Mouse (Mus musculus) lung, embryonic 14.5 days (tissue): ENCODE measurements at regions not wholly inside any gene's neighbourhood (a gene's known extent, or its start where the extent isn't known, plus 50 kb on each side); places are given as distances from the start of the nearest gene placed in this dataset.

Experiments
- ATAC-seq: fragments of 200-750 bp; cut with Nextera tagmentation; 2 replicates; pipeline ENCODE4 v1.8.0; 2017; ENCODE audit warnings: mild to moderate bottlenecking, moderate TSS enrichment, moderate library complexity; ENCODE audit not compliant: insufficient read depth
- DNase-seq: peaks from one replicate; pipeline ENCODE4 v3.0.0-alpha.2; 2015
- H3K27ac ChIP-seq: fragments of 300-500 bp; sonication (generic); 2 replicates; pipeline ENCODE4 v1.5.1; 2014; ENCODE audit warnings: low read depth, mild to moderate bottlenecking, moderate library complexity
- H3K27me3 ChIP-seq: fragments of 300-500 bp; sonication (generic); 2 replicates; pipeline ENCODE4 v1.6.1; 2014; ENCODE audit warnings: low read length, control low read depth; ENCODE audit not compliant: insufficient read depth
- H3K36me3 ChIP-seq: fragments of 300-500 bp; sonication (generic); 2 replicates; pipeline ENCODE4 v1.6.1; 2014; ENCODE audit warnings: control low read depth; ENCODE audit not compliant: insufficient read depth
- H3K4me1 ChIP-seq: fragments of 300-500 bp; sonication (generic); 2 replicates; pipeline ENCODE4 v1.6.1; 2014; ENCODE audit warnings: antibody characterized with exemption, control low read depth; ENCODE audit not compliant: insufficient read depth
- H3K4me2 ChIP-seq: fragments of 300-500 bp; sonication (generic); 2 replicates; pipeline ENCODE4 v1.6.1; 2014; ENCODE audit warnings: mild to moderate bottlenecking
- H3K4me3 ChIP-seq: fragments of 300-500 bp; sonication (generic); 2 replicates; pipeline ENCODE4 v1.5.1; 2014; ENCODE audit warnings: low read depth, low read length
- H3K9ac ChIP-seq: fragments of 300-500 bp; sonication (generic); 2 replicates; pipeline ENCODE4 v1.6.1; 2014
- H3K9me3 ChIP-seq: fragments of 300-500 bp; sonication (generic); 2 replicates; pipeline ENCODE4 v1.6.1; 2016; ENCODE audit warnings: low read depth, low read length, control low read depth
- CTCF ChIP-seq: IDR thresholded peaks from 2 replicates; pipeline ENCODE4 v1.5.1; 2016; ENCODE audit warnings: antibody characterized with exemption, low read depth
- WGBS: fragments of 180-500 bp; shearing (Covaris S2); extraction: QIAGEN DNeasy Blood & Tissue Kit; methylation state at CpG from one replicate; pipeline ENCODE4 v1.1.7; 2014; 5-methylcytosine and 5-hydroxymethylcytosine counted together

- H3K27ac ChIP-seq, result no peak overlapping the region
- H3K27me3 ChIP-seq, result no peaks in the 10 kb centered on the region
- H3K9ac ChIP-seq, result no peak overlapping the region
- WGBS, result 60% methylated on average over 9 of the region's 9 CpGs
- no peak for TF ChIP-seq CTCF
- no peak for DNase-seq
- no peaks in the 10 kb centered on the region for H3K9me3 ChIP-seq
- ATAC-seq, result no peak
- H3K4me2 ChIP-seq, result no peak overlapping the region
- H3K36me3 ChIP-seq, result no peaks in the 10 kb centered on the region
- no peak overlapping the region for H3K4me3 ChIP-seq
- H3K4me1 ChIP-seq, result no peaks in the 10 kb centered on the region
Measured at GRCm38 (mm10) chr9:74530748-74531147, 331.0 kb upstream of the Onecut1 start.

DNA sequence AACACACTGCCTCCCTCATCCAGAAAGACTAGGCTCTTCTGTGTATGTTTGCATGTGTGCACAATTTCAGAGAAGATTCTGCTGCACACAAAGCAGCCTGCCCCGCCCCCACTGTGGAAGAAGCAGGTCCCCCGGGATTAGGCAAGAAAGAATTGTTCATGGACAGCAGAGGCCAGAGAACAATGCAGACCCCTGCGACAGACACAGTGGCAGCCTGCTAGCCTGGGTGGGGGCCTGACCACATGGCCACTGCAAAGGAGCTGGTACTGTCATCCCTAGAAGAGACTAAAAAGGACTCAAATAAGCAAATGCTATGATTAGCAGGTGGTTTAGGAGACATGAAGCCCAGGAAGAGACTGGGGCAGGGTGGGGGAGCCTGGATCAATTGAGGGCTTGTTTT is 329.7 kb upstream of the Onecut1 start:
- Histone ChIP-seq H3K9me3 (no peaks in the 10 kb centered on the region), H3K4me2 (no peak overlapping the region), H3K27ac (no peak overlapping the region), H3K9ac (no peak overlapping the region), H3K4me1 (no peaks in the 10 kb centered on the region), H3K4me3 (no peak overlapping the region), H3K36me3 (no peaks in the 10 kb centered on the region), H3K27me3 (no peaks in the 10 kb centered on the region)
- DNase-seq (no peak), ATAC-seq (no peak)
- 62% methylated on average over 3 of the region's 3 CpGs for WGBS
- no peak for TF ChIP-seq CTCF

DNA sequence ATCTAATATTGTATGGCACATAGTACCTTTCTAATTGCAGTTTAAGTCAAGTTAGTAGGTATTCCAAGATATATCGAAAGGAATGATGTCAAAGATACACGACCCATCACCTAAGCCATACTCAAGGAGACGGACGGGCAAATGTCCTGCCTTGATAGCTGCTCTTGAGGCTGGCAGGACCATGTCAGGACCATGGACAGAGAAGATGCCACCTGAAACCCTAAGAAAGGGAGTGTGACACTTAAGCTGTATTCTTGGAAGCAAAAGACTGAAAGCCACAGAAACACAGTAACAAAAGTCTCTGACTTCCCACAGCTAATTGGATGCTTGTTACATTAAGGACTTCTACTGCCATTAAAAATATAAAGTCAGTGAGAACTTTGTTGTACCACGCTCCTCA is 326.7 kb upstream of the Onecut1 start:
- H3K27ac ChIP-seq, result no peak overlapping the region
- H3K4me1 ChIP-seq, result no peaks in the 10 kb centered on the region
- no peaks in the 10 kb centered on the region for H3K9me3 ChIP-seq
- H3K36me3 ChIP-seq, result no peaks in the 10 kb centered on the region
- H3K4me3 ChIP-seq, result no peak overlapping the region
- TF ChIP-seq CTCF, result no peak
- H3K27me3 ChIP-seq, result no peaks in the 10 kb centered on the region
- 60% methylated on average over 5 of the region's 5 CpGs for WGBS
- ATAC-seq (no peak), DNase-seq (peak; percentile 67)
- H3K9ac ChIP-seq, result no peak overlapping the region
- H3K4me2 ChIP-seq, result no peak overlapping the region

DNA sequence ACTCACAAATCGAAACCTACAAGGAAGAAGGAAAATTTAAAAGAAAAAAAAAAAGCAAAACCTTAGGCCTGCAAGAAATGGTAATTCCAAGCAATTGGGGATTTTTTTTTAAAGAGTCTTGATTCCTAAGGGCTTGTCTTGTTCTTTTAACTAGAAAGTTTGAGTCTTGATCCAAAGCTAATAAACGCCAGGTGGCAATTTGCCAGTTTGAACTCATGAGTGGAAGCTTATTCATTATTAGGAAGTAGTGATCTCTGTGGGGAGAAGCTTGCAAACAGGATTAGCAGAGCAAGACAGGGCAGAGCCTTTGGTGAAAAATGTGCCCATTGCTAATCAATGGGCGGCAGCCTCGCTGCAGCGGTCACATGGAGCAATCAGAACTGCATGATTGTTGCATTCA is 305.6 kb upstream of the Onecut1 start:
- ATAC-seq, result no peak
- WGBS, result 77% methylated on average over 5 of the region's 5 CpGs
- H3K4me3 ChIP-seq, result no peak overlapping the region
- no peaks in the 10 kb centered on the region for H3K36me3 ChIP-seq
- H3K4me1 ChIP-seq, result no peaks in the 10 kb centered on the region
- DNase-seq, result peak; percentile 35
- H3K27ac ChIP-seq, result no peak overlapping the region
- TF ChIP-seq CTCF, result no peak
- H3K9ac ChIP-seq, result no peak overlapping the region
- no peaks in the 10 kb centered on the region for H3K27me3 ChIP-seq
- H3K4me2 ChIP-seq, result no peak overlapping the region
- no peaks in the 10 kb centered on the region for H3K9me3 ChIP-seq

DNA sequence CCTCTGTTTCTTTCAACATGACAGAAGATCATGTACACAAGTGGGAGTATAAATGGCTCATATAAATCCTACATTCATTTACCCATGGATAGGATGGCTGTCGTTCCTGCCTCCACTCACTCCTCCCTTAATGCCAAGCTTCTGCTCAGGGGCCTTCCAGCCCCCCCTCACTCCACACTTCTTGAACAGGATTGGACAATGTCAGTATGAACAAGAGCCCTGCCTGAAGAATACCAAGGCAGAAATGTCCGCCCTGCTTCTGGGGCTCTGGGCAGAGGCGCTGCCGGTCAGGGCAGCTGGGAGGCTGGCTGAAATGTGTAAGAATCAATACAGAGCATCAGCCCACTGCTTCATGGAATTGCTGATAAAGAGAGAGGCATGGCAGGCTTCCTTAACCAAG is 269.0 kb upstream of the Onecut1 start:
- WGBS, result 73% methylated on average over 4 of the region's 4 CpGs
- no peak overlapping the region for H3K9ac ChIP-seq
- no peak for TF ChIP-seq CTCF

DNA sequence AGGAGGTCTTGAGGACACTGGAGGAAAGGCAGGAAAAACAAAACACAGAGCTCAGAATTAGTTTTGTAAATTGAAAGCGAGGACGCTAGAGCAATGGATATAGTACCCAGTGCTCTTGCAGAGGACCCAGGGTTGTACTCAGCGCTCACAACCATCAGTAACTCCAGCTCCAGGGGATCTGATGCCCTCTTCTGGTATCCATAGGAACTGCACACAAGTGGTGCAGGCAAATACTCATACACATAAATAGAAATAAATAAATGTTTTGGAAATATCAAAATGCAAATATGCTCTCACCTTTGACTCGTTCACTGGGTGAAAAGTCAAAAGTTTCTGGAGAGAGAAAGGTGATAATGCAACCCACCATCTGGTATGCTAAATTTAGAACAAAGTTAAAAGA is 267.8 kb upstream of the Onecut1 start:
- no peak for DNase-seq
- Histone ChIP-seq H3K27ac (no peak overlapping the region), H3K9me3 (no peaks in the 10 kb centered on the region), H3K4me1 (no peaks in the 10 kb centered on the region), H3K9ac (no peak overlapping the region), H3K36me3 (no peaks in the 10 kb centered on the region), H3K4me3 (no peak overlapping the region), H3K27me3 (no peaks in the 10 kb centered on the region), H3K4me2 (no peak overlapping the region)
- 0 out of 2 replicates have a peak, but pooled peaks have one; percentile 17 for TF ChIP-seq CTCF
- ATAC-seq, result no peak
- 81% methylated on average over 4 of the region's 4 CpGs for WGBS

More for the DNA sequence above, 269.0 kb upstream of the Onecut1 start:
- Histone ChIP-seq H3K9me3 (no peaks in the 10 kb centered on the region), H3K36me3 (no peaks in the 10 kb centered on the region), H3K4me3 (no peak overlapping the region), H3K27me3 (no peaks in the 10 kb centered on the region), H3K27ac (no peak overlapping the region), H3K4me2 (no peak overlapping the region), H3K4me1 (no peaks in the 10 kb centered on the region)
- ATAC-seq (no peak), DNase-seq (no peak)

GRCm38 (mm10) chr9:74604415-74604814 is 257.3 kb upstream of the Onecut1 start:
- Histone ChIP-seq H3K27ac (no peak overlapping the region), H3K9ac (no peak overlapping the region), H3K27me3 (no peaks in the 10 kb centered on the region), H3K4me3 (no peak overlapping the region), H3K4me1 (no peaks in the 10 kb centered on the region), H3K4me2 (no peak overlapping the region), H3K36me3 (no peaks in the 10 kb centered on the region), H3K9me3 (no peaks in the 10 kb centered on the region)
- TF ChIP-seq CTCF, result no peak
- ATAC-seq, result no peak
- 93% methylated on average over 1 of the region's 1 CpGs for WGBS
- DNase-seq, result no peak

GRCm38 (mm10) chr9:74621957-74622356 is 239.8 kb upstream of the Onecut1 start:
- H3K27ac ChIP-seq, result no peak overlapping the region
- no peak overlapping the region for H3K4me2 ChIP-seq
- H3K4me3 ChIP-seq, result no peak overlapping the region
- ATAC-seq, result no peak
- no peaks in the 10 kb centered on the region for H3K9me3 ChIP-seq
- H3K4me1 ChIP-seq, result no peaks in the 10 kb centered on the region
- H3K27me3 ChIP-seq, result no peaks in the 10 kb centered on the region
- DNase-seq, result no peak
- no peaks in the 10 kb centered on the region for H3K36me3 ChIP-seq
- no peak overlapping the region for H3K9ac ChIP-seq
- TF ChIP-seq CTCF, result no peak
